Mouse (Mus musculus) intestine, embryonic 14.5 days (tissue): Measurements from ENCODE around the gene Spag7. TPM values are rescaled to one million over a fixed set of nuclear protein-coding genes. Genes with fewer than 3 reads are reported as not detected.

ENCODE experiments used
- ATAC-seq: fragments of 200-750 bp; cut with Nextera tagmentation; replicated peaks from 2 replicates; pipeline ENCODE4 v1.8.0; 2017; ENCODE audit warnings: low read depth, moderate number of reproducible peaks, moderate TSS enrichment, moderate library complexity; ENCODE audit not compliant: low FRiP score, low TSS enrichment
- DNase-seq: peaks from one replicate; pipeline ENCODE4 v3.0.0-alpha.2; 2018; ENCODE audit warnings: low spot score
- H3K27ac ChIP-seq: fragments of 300-500 bp; sonication (generic); 2 replicates; pipeline ENCODE4 v1.5.1; 2014; ENCODE audit warnings: low read depth, mild to moderate bottlenecking, control low read depth
- H3K27me3 ChIP-seq: fragments of 300-500 bp; sonication (generic); replicated peaks from 2 replicates; pipeline ENCODE4 v1.6.1; 2014; ENCODE audit warnings: low read length, control low read depth; ENCODE audit not compliant: control insufficient read depth, insufficient read depth
- H3K36me3 ChIP-seq: fragments of 300-500 bp; sonication (generic); 2 replicates; pipeline ENCODE4 v1.6.1; 2014; ENCODE audit warnings: low read length, control low read depth; ENCODE audit not compliant: control insufficient read depth, insufficient read depth
- H3K4me1 ChIP-seq: fragments of 300-500 bp; sonication (generic); replicated peaks from 2 replicates; pipeline ENCODE4 v1.6.1; 2014; ENCODE audit warnings: low read length, control low read depth, mixed read lengths; ENCODE audit not compliant: control insufficient read depth, insufficient read depth
- H3K4me2 ChIP-seq: fragments of 300-500 bp; sonication (generic); 2 replicates; pipeline ENCODE4 v1.6.1; 2014; ENCODE audit warnings: low read length
- H3K4me3 ChIP-seq: fragments of 300-500 bp; sonication (generic); 2 replicates; pipeline ENCODE4 v1.5.1; 2014; ENCODE audit warnings: low read depth, low read length, control low read depth, mixed read lengths
- H3K9ac ChIP-seq: fragments of 300-500 bp; sonication (generic); 2 replicates; pipeline ENCODE4 v1.6.1; 2014; ENCODE audit warnings: mild to moderate bottlenecking, low read length
- H3K9me3 ChIP-seq: fragments of 300-500 bp; sonication (generic); 2 replicates; pipeline ENCODE4 v1.6.1; 2016; ENCODE audit warnings: low read length, control low read depth; ENCODE audit not compliant: control insufficient read depth
- WGBS: fragments of 180-500 bp; shearing (Covaris S2); extraction: QIAGEN DNeasy Blood & Tissue Kit; methylation state at CpG from one replicate; pipeline ENCODE4 v1.1.7; 2014; 5-methylcytosine and 5-hydroxymethylcytosine counted together
- polyA plus RNA-seq: library from polyadenylated mRNA; unstranded; fragments of >200 nt; fragmentation: Nextera tagmentation; extraction: Ambion mirVana; gene quantifications from 2 replicates; pipeline ENCODE4 v1.2.1, GENCODE M21; 2014

Gene Spag7
- polyA plus RNA-seq, 1 experiment from 2014 or later: 140 TPM

DNA sequence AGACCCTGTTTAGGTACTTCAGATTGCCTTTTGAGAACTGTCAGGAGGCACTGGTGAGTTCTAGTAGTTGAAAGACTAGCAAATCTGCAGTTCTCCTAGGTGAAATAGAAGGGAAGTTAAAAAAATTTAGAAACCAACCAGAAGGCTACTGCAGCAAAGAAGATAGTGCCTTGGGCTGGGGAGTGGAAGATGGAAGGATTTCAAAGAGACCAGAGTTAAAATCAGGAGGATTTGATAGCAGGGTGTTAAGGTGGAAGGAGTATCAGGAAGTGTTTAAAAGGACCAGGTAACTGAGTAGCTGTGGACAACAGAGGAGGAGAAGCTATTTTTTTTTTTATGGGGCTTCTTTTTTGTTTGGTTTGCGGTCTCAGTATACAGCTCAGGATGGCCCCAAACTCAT is 31.5 kb downstream of the Spag7 start:
- no peak overlapping the region for H3K4me3 ChIP-seq
- no peaks in the 10 kb centered on the region for H3K27me3 ChIP-seq
- no peaks in the 10 kb centered on the region for H3K4me1 ChIP-seq
- H3K27ac ChIP-seq: no peak overlapping the region
- H3K9me3 ChIP-seq: no peaks in the 10 kb centered on the region
- no peak overlapping the region for H3K4me2 ChIP-seq
- DNase-seq (no peak), ATAC-seq (no peak)
- 100% methylated on average over 1 of the region's 1 CpGs for WGBS
- H3K36me3 ChIP-seq: no peaks in the 10 kb centered on the region
- no peak overlapping the region for H3K9ac ChIP-seq

DNA sequence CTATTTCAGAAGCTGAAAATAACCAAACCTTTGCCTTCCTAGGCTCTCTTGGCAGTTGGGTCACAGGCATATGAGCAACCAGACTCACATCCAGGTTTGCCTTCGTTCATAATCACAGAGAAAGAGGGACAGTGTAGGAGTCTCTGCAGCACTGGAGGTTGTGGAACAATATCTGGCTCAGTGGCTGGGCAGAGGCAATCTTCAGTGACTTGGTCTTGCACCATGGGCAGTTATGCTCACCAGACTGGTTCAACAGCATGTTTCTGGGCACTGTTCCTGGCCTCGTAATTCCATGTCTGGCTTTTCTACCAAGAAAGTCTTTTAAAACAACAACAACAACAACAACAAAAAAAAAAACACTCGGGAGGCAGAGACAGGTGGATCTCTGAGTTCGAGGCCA is 33.6 kb downstream of the Spag7 start:
- DNase-seq: no peak
- Histone ChIP-seq H3K4me3 (no peak overlapping the region), H3K27me3 (no peaks in the 10 kb centered on the region), H3K36me3 (no peaks in the 10 kb centered on the region), H3K9ac (no peak overlapping the region), H3K9me3 (no peaks in the 10 kb centered on the region), H3K4me2 (no peak overlapping the region), H3K27ac (no peak overlapping the region), H3K4me1 (no peaks in the 10 kb centered on the region)
- 81% methylated on average over 4 of the region's 4 CpGs for WGBS
- no peak for ATAC-seq

DNA sequence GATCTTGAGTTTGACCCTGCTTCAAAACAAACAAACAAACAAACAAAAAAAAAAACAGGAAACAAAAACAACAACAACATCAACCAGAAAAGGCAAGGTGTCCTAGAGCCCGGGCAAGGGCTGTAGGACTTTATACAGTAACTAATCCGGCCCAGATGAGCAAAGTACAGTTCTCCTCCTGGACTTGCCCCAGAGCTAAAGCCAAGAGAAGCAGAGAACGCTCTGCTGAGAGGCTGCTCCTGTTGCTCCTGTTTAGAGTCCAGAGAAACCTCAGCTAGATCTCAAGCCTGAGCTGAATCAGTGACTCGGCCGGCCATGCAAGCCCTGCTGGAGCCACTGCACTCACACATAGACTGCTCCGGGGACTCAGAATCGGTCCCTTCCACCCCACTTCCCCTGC is 39.1 kb downstream of the Spag7 start:
- H3K4me3 ChIP-seq: no peak overlapping the region
- DNase-seq (no peak), ATAC-seq (no peak)
- WGBS: 76% methylated on average over 7 of the region's 7 CpGs
- H3K27me3 ChIP-seq: no peaks in the 10 kb centered on the region
- no peaks in the 10 kb centered on the region for H3K4me1 ChIP-seq
- H3K9me3 ChIP-seq: no peaks in the 10 kb centered on the region
- no peak overlapping the region for H3K27ac ChIP-seq
- no peaks in the 10 kb centered on the region for H3K36me3 ChIP-seq
- no peak overlapping the region for H3K4me2 ChIP-seq
- H3K9ac ChIP-seq: no peak overlapping the region

GRCm38 (mm10) chr11:70629557-70629956 is 39.7 kb downstream of the Spag7 start:
- no peaks in the 10 kb centered on the region for H3K27me3 ChIP-seq
- no peak for ATAC-seq
- 43% methylated on average over 5 of the region's 5 CpGs for WGBS
- no peak for DNase-seq
- no peak overlapping the region for H3K27ac ChIP-seq
- H3K4me1 ChIP-seq: no peaks in the 10 kb centered on the region
- H3K36me3 ChIP-seq: no peaks in the 10 kb centered on the region
- H3K9ac ChIP-seq: no peak overlapping the region
- no peaks in the 10 kb centered on the region for H3K9me3 ChIP-seq
- no peak overlapping the region for H3K4me3 ChIP-seq
- no peak overlapping the region for H3K4me2 ChIP-seq

GRCm38 (mm10) chr11:70628431-70628830 is 40.8 kb downstream of the Spag7 start:
- no peaks in the 10 kb centered on the region for H3K9me3 ChIP-seq
- no peak overlapping the region for H3K4me3 ChIP-seq
- no peak overlapping the region for H3K27ac ChIP-seq
- H3K4me1 ChIP-seq: no peaks in the 10 kb centered on the region
- no peak for ATAC-seq
- WGBS: 70% methylated on average over 2 of the region's 2 CpGs
- H3K36me3 ChIP-seq: no peaks in the 10 kb centered on the region
- H3K27me3 ChIP-seq: no peaks in the 10 kb centered on the region
- DNase-seq: no peak
- no peak overlapping the region for H3K4me2 ChIP-seq
- H3K9ac ChIP-seq: no peak overlapping the region

GRCm38 (mm10) chr11:70626877-70627276 is 42.3 kb downstream of the Spag7 start:
- H3K9ac ChIP-seq: no peak overlapping the region
- no peak overlapping the region for H3K27ac ChIP-seq
- WGBS: 60% methylated on average over 4 of the region's 4 CpGs
- ATAC-seq (no peak), DNase-seq (no peak)
- no peaks in the 10 kb centered on the region for H3K4me1 ChIP-seq
- no peak overlapping the region for H3K4me3 ChIP-seq
- no peak overlapping the region for H3K4me2 ChIP-seq
- no peaks in the 10 kb centered on the region for H3K36me3 ChIP-seq
- H3K9me3 ChIP-seq: no peaks in the 10 kb centered on the region
- H3K27me3 ChIP-seq: no peaks in the 10 kb centered on the region

- Histone ChIP-seq H3K9ac (no peak overlapping the region), H3K9me3 (no peaks in the 10 kb centered on the region), H3K36me3 (no peaks in the 10 kb centered on the region), H3K27ac (no peak overlapping the region), H3K4me2 (no peak overlapping the region), H3K4me3 (no peak overlapping the region), H3K27me3 (no peaks in the 10 kb centered on the region), H3K4me1 (no peaks in the 10 kb centered on the region)
- peak; percentile 82 for DNase-seq
- ATAC-seq: no peak
- 46% methylated on average over 4 of the region's 4 CpGs for WGBS
Observed at GRCm38 (mm10) chr11:70625473-70625872, 43.7 kb downstream of the Spag7 start.

DNA sequence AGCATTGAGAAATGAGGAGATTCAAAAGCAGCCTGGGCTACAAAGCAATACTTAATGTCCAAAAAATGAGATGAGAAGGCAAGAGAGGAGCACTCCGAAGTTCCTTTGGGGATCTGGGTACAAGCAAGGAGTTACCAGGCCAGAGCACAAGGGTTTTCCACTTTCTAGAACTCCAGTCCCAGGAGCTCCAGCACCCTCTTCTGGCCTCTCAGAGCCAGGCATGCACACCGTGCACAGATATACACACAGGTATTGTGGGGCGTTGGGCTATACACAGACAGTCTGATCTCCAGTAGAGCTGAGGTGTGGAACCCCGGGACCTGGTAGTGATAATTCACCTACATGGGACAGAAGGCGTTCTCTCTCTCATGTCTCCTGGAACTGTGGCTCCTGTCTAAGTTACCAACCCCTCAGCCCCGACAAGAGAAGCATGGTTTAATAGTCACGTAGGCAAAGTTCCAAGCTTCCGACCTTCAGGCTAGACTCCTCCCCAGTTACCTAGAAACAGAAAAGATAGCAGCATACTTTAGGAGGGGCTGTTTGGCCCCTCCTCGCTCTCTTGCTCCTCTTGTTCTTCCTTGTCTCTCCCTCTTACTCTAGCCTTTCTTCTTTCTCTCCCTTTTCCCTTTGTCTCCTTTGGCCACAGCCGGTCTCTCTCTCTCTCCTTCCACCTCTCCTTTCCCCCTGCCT is 46.0 kb downstream of the Spag7 start:
- H3K27ac ChIP-seq: no peak overlapping the region
- no peaks in the 10 kb centered on the region for H3K27me3 ChIP-seq
- no peak overlapping the region for H3K4me2 ChIP-seq
- ATAC-seq (no peak; the same call in 1 of the 2 replicates), DNase-seq (no peak)
- no peaks in the 10 kb centered on the region for H3K9me3 ChIP-seq
- no peak overlapping the region for H3K9ac ChIP-seq
- H3K4me3 ChIP-seq: no peak overlapping the region
- no peaks in the 10 kb centered on the region for H3K36me3 ChIP-seq
- H3K4me1 ChIP-seq: no peaks in the 10 kb centered on the region
- 67% methylated on average over 10 of the region's 10 CpGs for WGBS
